Mouse (Mus musculus) kidney, adult 2 months (tissue): Measurements from ENCODE around the gene Rnase9. TPM values are rescaled to one million over a fixed set of nuclear protein-coding genes. Genes with fewer than 3 reads are reported as not detected.
A peak's percentile ranks its signal among the peaks of the same experiment; 100 is the strongest.

ENCODE experiments used
- DNase-seq: peaks from one replicate; pipeline ENCODE4 v3.0.0; 2021
- H3K27ac ChIP-seq: fragments of 200-500 bp; 2 replicates; pipeline ENCODE4 v1.5.1; 2012; ENCODE audit warnings: low read depth, low read length, control low read depth, inconsistent platforms; ENCODE audit not compliant: insufficient read depth
- H3K27me3 ChIP-seq: fragments of 200-500 bp; replicated peaks from 2 replicates; pipeline ENCODE4 v1.6.1; 2012; ENCODE audit warnings: mild to moderate bottlenecking, moderate library complexity, low read length, inconsistent platforms; ENCODE audit not compliant: control insufficient read depth, insufficient read depth
- H3K36me3 ChIP-seq: fragments of 200-500 bp; 2 replicates; pipeline ENCODE4 v1.6.1; 2012; ENCODE audit warnings: mild to moderate bottlenecking, moderate library complexity, low read length, inconsistent platforms; ENCODE audit not compliant: control insufficient read depth, insufficient read depth
- H3K4me1 ChIP-seq: fragments of 200-500 bp; 2 replicates; pipeline ENCODE4 v1.6.1; 2011; ENCODE audit warnings: low read length; ENCODE audit not compliant: control insufficient read depth, insufficient read depth
- H3K4me3 ChIP-seq: fragments of 200-500 bp; 2 replicates; pipeline ENCODE4 v1.5.1; 2011; ENCODE audit warnings: mild to moderate bottlenecking, low read depth, low read length, control low read depth; ENCODE audit not compliant: insufficient read depth
- CTCF ChIP-seq: fragments of 200-500 bp; conservative IDR thresholded peaks from 2 replicates; pipeline ENCODE4 v1.5.1; 2011; ENCODE audit warnings: low read depth, mild to moderate bottlenecking, control low read depth, low read length, moderate library complexity, mixed read lengths; ENCODE audit not compliant: insufficient read depth, insufficient read length
- POLR2A ChIP-seq: fragments of 200-500 bp; IDR thresholded peaks from one replicate; pipeline ENCODE4 v1.6.1; 2011; ENCODE audit warnings: low read depth, low read length, control low read depth
- WGBS: fragments of 180-500 bp; shearing (Covaris S2); methylation state at CpG from one replicate; pipeline ENCODE4 v1.1.7; 2018; 5-methylcytosine and 5-hydroxymethylcytosine counted together
- polyA plus RNA-seq: library from polyadenylated mRNA; depleted of rRNA; stranded (reverse); fragments of >200 nt; gene quantifications from 2 replicates; pipeline ENCODE4 v1.2.3, GENCODE M21; 2012; rRNA removed

The Rnase9 gene
- polyA plus RNA-seq, 1 experiment = not detected

GRCm38 (mm10) chr14:50997999-50998666 lies 43.5 kb downstream of the Rnase9 start:
- Histone ChIP-seq H3K4me1 (peaks cover 16% of the 10 kb centered on the region), H3K36me3 (no peaks in the 10 kb centered on the region), H3K4me3 (no peak overlapping the region), H3K27ac (peak overlapping the region; percentile 31; the same call in 1 of the 2 replicates), H3K27me3 (no peaks in the 10 kb centered on the region)
- peak; percentile 86 for DNase-seq
- 60% methylated on average over 2 of the region's 2 CpGs for WGBS
- TF ChIP-seq POLR2A (no peak), CTCF (no peak)

GRCm38 (mm10) chr14:50997088-50997487 lies 44.6 kb downstream of the Rnase9 start:
- TF ChIP-seq CTCF = no peak
- no peak for TF ChIP-seq POLR2A
- Histone ChIP-seq H3K4me1 (peaks cover 16% of the 10 kb centered on the region), H3K27ac (no peak overlapping the region), H3K4me3 (no peak overlapping the region), H3K27me3 (no peaks in the 10 kb centered on the region), H3K36me3 (no peaks in the 10 kb centered on the region)
- 52% methylated on average over 3 of the region's 3 CpGs for WGBS
- no peak for DNase-seq

GRCm38 (mm10) chr14:50991037-50991436 lies 50.6 kb downstream of the Rnase9 start:
- Histone ChIP-seq H3K4me3 (no peak overlapping the region), H3K27me3 (no peaks in the 10 kb centered on the region), H3K36me3 (no peaks in the 10 kb centered on the region), H3K27ac (no peak overlapping the region), H3K4me1 (peaks cover 16% of the 10 kb centered on the region)
- DNase-seq = peak; percentile 89
- no peak for TF ChIP-seq POLR2A
- no peak for TF ChIP-seq CTCF
- 39% methylated on average over 3 of the region's 3 CpGs for WGBS

Other genes with a start within 250 kb of the Rnase9 start
- not detected in 2 replicates for gene Ccnb1ip1, start 234.1 kb downstream of the Rnase9 start, polyA plus RNA-seq
- 12.0 and 12.6 TPM in 2 replicates for gene Parp2, start 234.0 kb downstream of the Rnase9 start, polyA plus RNA-seq
- 17.6 and 18.8 TPM in 2 replicates for gene Tep1, start 171.3 kb downstream of the Rnase9 start, polyA plus RNA-seq
- gene Klhl33, start 144.4 kb downstream of the Rnase9 start, polyA plus RNA-seq = 0.34 and 1.2 TPM in 2 replicates
- 54.6 and 77.8 TPM in 2 replicates for gene Osgep, start 117.0 kb downstream of the Rnase9 start, polyA plus RNA-seq
- gene Apex1, start 116.9 kb downstream of the Rnase9 start, polyA plus RNA-seq = 24.0 and 31.3 TPM in 2 replicates
- 68.1 and 79.3 TPM in 2 replicates for gene Pip4p1, start 111.0 kb downstream of the Rnase9 start, polyA plus RNA-seq
- gene Pnp, start 110.8 kb downstream of the Rnase9 start, polyA plus RNA-seq = 79.2 and 91.3 TPM in 2 replicates
- gene Gm49342, start 97.4 kb downstream of the Rnase9 start, polyA plus RNA-seq = 42.3 and 52.8 TPM in 2 replicates
- 0.54 and 0.56 TPM in 2 replicates for gene Pnp2, start 85.9 kb downstream of the Rnase9 start, polyA plus RNA-seq
- gene Rnase10, start 34.1 kb downstream of the Rnase9 start, polyA plus RNA-seq = not detected in 2 replicates
- not detected in 2 replicates for gene Rnase11, start 8.3 kb upstream of the Rnase9 start, polyA plus RNA-seq
- not detected in 2 replicates for gene Rnase12, start 15.8 kb upstream of the Rnase9 start, polyA plus RNA-seq
- not detected in 2 replicates for gene Olfr750, start 32.6 kb upstream of the Rnase9 start, polyA plus RNA-seq
- gene Rnase4, start 49.2 kb upstream of the Rnase9 start, polyA plus RNA-seq = 35.1 and 41.2 TPM in 2 replicates
- 4.7 and 5.1 TPM in 2 replicates for gene Ang, start 49.3 kb upstream of the Rnase9 start, polyA plus RNA-seq
- gene Eddm3b, start 72.6 kb upstream of the Rnase9 start, polyA plus RNA-seq = 0.42 and 0.64 TPM in 2 replicates
- gene Rnase6, start 82.0 kb upstream of the Rnase9 start, polyA plus RNA-seq = 3.4 and 8.5 TPM in 2 replicates
- 0.25 and 0.39 TPM in 2 replicates for gene Rnase1, start 104.9 kb upstream of the Rnase9 start, polyA plus RNA-seq
- gene Rnase2b, start 120.4 kb upstream of the Rnase9 start, polyA plus RNA-seq = not detected in 2 replicates
- gene Ang2, start 157.3 kb upstream of the Rnase9 start, polyA plus RNA-seq = not detected in 2 replicates
- not detected in 2 replicates for gene Ear14, start 161.5 kb upstream of the Rnase9 start, polyA plus RNA-seq
- not detected in 2 replicates for gene Rnase2a, start 214.2 kb upstream of the Rnase9 start, polyA plus RNA-seq